Mouse (Mus musculus) embryonic fibroblast, embryonic 13.5 days (primary cell): Measurements from ENCODE around the gene Mocs1.

ENCODE experiments used
- CTCF ChIP-seq: IDR thresholded peaks from 2 replicates; pipeline ENCODE4 v1.5.1; 2011; ENCODE audit warnings: mild to moderate bottlenecking, control low read depth, low read length, moderate library complexity, borderline replicate concordance; ENCODE audit not compliant: insufficient read depth
- POLR2A ChIP-seq: IDR thresholded peaks from 2 replicates; pipeline ENCODE4 v1.6.1; 2011; ENCODE audit warnings: low read depth, mild to moderate bottlenecking, control low read depth, low read length, moderate library complexity

GRCm38 (mm10) chr17:49436631-49437030, 8.5 kb downstream of the Mocs1 start:
- TF ChIP-seq CTCF: no peak
- no peak for TF ChIP-seq POLR2A
